Mouse (Mus musculus) kidney, adult 8-10 months (tissue): Measurements from ENCODE around the gene Nos3.
A peak's percentile ranks its signal among the peaks of the same experiment; 100 is the strongest.

ENCODE experiments used
- DNase-seq, 2 experiments: peaks; one replicate each; pipeline ENCODE4 v3.0.0; 2022

Nos3 gene

GRCm38 (mm10) chr5:24401969-24402368 lies 37.4 kb downstream of the Nos3 start:
- no peak for DNase-seq

- no peak for DNase-seq
These were observed 40.2 kb downstream of the Nos3 start for GRCm38 (mm10) chr5:24404594-24405360.

GRCm38 (mm10) chr5:24405389-24405876 lies 40.8 kb downstream of the Nos3 start:
- no peak for DNase-seq

GRCm38 (mm10) chr5:24408651-24409050 lies 44.0 kb downstream of the Nos3 start:
- DNase-seq: peak in 1 of 2 experiments; percentile 27

GRCm38 (mm10) chr5:24409466-24409865 lies 44.9 kb downstream of the Nos3 start:
- no peak for DNase-seq

GRCm38 (mm10) chr5:24412063-24412462 lies 47.5 kb downstream of the Nos3 start:
- no peak for DNase-seq

GRCm38 (mm10) chr5:24413042-24413693 lies 48.6 kb downstream of the Nos3 start, which contains the start of gene Asic3:
TSS of gene Asic3 (plus strand) at chr5:24413392.
- peak in 1 of 2 experiments; percentile 15 for DNase-seq

- no peak for DNase-seq
These were observed 49.3 kb downstream of the Nos3 start for GRCm38 (mm10) chr5:24413938-24414337.

- peak; percentile 54 to 62 for DNase-seq
These were observed 51.7 kb downstream of the Nos3 start for GRCm38 (mm10) chr5:24416222-24416736.

- DNase-seq: no peak
These were observed 53.0 kb downstream of the Nos3 start for GRCm38 (mm10) chr5:24417587-24417986.

GRCm38 (mm10) chr5:24420381-24420780 lies 55.8 kb downstream of the Nos3 start:
- no peak for DNase-seq

- peak; percentile 99 for DNase-seq
These were observed 58.8 kb downstream of the Nos3 start, which contains the start of the genes Cdk5 and Slc4a2 for GRCm38 (mm10) chr5:24423129-24424003. TSS of gene Cdk5 (minus strand) at chr5:24423530. TSS of gene Slc4a2 (plus strand) at chr5:24423837.

GRCm38 (mm10) chr5:24424004-24424781 lies 59.6 kb downstream of the Nos3 start:
- DNase-seq: peak; percentile 42 to 45

- DNase-seq: peak; percentile 66 to 78
These were observed 60.3 kb downstream of the Nos3 start for GRCm38 (mm10) chr5:24424861-24425411.

- peak; percentile 43 to 56 for DNase-seq
These were observed 60.9 kb downstream of the Nos3 start for GRCm38 (mm10) chr5:24425421-24426036.

- DNase-seq: no peak
These were observed 61.4 kb downstream of the Nos3 start for GRCm38 (mm10) chr5:24426037-24426432.

- no peak for DNase-seq
These were observed 62.1 kb downstream of the Nos3 start for GRCm38 (mm10) chr5:24426556-24427284.

- no peak for DNase-seq
These were observed 62.6 kb downstream of the Nos3 start for GRCm38 (mm10) chr5:24427285-24427633.

- peak; percentile 87 to 92 for DNase-seq
These were observed 63.4 kb downstream of the Nos3 start for GRCm38 (mm10) chr5:24427981-24428402.

GRCm38 (mm10) chr5:24428596-24428995 lies 64.0 kb downstream of the Nos3 start:
- DNase-seq: no peak
